Mouse (Mus musculus): Measurements from ENCODE around the gene Srrm2. TPM values are rescaled to one million over a fixed set of nuclear protein-coding genes. Genes with fewer than 3 reads are reported as not detected.
"Not testable (repeated sequence)": the region's sequence is repeated elsewhere in the genome, so short reads cannot be mapped to it uniquely, and the experiment has no call there.

Gene Srrm2
- total RNA-seq, 2 experiments from 2014 or later, result 96.7 to 382 TPM

DNA sequence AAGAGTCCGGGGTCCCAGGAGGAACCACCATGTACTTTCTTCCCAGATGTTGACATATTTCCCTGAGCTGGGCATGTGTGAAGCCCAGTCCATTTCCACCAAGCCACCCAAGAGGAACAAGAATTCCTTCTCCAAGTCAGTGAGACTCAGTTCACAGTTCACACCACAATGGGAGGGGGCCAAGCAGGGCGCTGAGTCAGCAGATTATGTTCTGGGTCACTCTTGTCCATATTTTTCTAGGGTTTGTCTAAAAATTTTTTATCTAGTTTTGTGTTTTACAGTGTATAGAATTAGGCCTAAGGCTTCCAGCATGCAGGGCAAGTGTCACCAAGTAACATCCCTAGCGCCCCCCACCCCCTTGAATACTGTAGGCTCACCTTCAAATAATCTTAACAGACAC lies 29.2 kb upstream of the Srrm2 start:
- ATAC-seq (replicated peaks; ENCODE audit: poor library complexity), result no peak

DNA sequence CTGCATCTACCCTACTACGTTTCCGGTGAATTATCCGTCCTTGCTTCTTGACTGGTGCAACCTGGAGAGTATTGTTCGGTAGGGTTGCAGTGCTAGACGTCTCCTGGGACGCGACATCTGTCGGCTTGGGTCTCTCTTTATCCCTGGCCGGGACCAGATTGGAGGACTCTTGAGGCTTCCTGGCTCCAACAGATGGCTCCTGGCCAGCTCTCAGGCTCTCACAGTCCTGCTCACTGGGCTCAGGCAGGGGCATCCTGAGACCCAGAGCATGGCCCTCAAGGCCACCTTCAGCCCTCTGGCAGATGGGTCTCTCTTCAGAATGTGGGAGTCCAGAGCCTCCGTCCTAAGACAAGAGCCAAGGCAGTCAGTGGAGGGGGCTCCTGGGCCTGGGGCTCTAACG lies 27.4 kb upstream of the Srrm2 start:
- ATAC-seq (replicated peaks; ENCODE audit: poor library complexity), result no peak

GRCm38 (mm10) chr17:23770493-23770892 lies 19.8 kb upstream of the Srrm2 start:
- ATAC-seq (replicated peaks; ENCODE audit: poor library complexity), result no peak

GRCm38 (mm10) chr17:23770896-23771283 lies 19.4 kb upstream of the Srrm2 start:
- peak; percentile 1; the same call in 1 of the 2 replicates for ATAC-seq (replicated peaks; ENCODE audit: poor library complexity)

DNA sequence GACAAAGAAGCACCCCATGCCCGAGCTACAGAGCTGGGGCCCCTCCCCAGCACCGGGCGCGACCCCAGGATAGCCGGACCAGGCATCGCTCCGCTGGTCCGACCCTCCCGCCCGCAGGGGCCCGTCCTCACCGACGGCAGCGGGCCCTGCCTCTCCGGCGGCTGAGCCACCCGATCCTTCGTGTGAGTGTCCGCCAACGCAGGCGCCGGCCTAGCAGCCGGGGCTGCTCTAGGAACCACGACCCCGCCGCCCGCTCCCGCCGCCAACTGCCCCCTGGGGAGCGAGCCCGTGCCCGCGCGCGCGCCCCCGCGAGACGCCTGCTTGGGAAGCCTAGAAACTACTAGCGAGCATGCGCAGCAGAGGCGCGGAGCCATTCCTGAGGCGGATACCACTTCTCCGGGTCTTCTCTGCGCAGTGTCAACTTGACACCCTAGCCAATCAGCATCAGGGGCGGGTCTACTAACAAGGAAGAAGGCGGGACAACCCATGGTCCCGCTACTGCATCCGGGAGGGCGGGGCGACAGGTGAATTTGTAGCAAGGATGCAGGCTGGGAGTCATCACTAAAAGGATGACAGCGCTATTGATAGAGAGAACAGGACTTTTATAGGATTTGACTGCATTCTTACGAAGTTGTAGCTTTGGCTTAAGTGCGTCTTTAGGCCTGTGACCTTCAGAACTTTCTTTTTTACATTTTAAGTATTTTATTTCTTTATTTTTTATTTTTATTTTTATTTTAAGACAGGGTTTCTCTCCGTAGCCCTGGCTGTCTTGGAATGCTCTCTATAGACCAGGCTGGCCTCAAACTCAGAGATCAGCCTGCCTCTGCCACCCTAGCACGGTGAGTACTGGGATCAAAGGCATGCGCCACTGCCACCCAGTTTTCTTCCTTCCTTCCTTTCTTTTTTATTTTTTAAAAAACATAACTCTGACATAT lies 18.8 kb upstream of the Srrm2 start, which contains the start of gene Flywch1:
TSS of gene Flywch1 (minus strand) at position 319 of the 935 bp plus-strand sequence.
- peak; percentile 97 for ATAC-seq (replicated peaks; ENCODE audit: poor library complexity)

DNA sequence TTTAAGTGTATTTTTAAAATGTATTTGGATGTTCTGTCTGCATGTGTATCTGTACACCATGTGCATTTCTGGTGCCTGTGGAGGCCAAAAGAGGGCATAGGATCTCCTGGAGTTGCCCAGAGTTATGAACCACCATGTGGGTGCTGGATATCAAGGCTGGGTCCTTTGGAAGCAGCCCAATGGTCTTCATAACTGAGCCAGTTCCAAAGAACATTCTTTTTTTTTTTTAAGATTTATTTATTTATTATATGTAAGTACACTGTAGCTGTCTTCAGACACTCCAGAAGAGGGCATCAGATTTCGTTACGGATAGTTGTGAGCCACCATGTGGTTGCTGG lies 18.1 kb upstream of the Srrm2 start:
- ATAC-seq (replicated peaks; ENCODE audit: poor library complexity), result not testable (repeated sequence)

DNA sequence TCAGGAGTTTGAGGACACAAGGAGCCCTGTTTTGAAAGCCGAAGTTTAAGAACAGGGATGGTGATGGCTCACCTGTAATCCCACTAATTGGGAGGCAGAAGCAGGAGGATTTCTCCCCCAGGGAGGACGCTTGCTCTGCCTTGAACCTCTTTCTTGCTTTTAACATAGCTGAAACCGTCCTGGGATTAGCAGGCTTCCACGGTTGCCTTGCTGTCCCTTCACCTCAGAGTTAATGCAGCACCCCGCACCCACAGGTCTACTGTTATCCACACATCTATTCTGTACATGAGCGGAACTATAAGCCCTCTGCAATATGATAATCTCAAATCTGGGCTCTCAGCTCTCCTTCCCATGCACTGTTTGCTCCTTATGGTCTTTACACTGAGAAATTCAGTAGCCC lies 16.7 kb upstream of the Srrm2 start:
- ATAC-seq (replicated peaks; ENCODE audit: poor library complexity), result no peak

GRCm38 (mm10) chr17:23774090-23774489 lies 16.2 kb upstream of the Srrm2 start:
- peak; percentile 75 for ATAC-seq (replicated peaks; ENCODE audit: poor library complexity)

DNA sequence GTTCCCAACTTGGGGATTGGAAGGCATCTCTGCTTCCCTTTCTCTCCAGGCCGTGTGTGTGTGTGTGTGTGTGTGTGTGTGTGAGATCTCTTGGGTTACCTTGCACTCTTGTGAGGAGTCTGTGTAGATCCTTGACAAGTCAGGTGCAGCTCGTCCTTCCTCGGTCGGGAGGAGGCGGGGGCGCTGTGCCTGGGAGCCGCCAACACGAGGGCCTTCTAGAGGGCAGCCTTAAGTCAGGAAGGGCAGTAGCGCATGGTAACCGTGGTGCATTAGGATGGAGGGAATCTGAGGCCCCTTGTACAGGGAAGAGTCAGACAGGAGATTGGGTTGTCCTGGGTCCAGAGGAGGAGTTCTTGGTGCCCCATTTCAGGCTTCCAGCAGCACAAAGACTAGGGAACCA lies 14.1 kb upstream of the Srrm2 start:
- ATAC-seq (replicated peaks; ENCODE audit: poor library complexity), result no peak

DNA sequence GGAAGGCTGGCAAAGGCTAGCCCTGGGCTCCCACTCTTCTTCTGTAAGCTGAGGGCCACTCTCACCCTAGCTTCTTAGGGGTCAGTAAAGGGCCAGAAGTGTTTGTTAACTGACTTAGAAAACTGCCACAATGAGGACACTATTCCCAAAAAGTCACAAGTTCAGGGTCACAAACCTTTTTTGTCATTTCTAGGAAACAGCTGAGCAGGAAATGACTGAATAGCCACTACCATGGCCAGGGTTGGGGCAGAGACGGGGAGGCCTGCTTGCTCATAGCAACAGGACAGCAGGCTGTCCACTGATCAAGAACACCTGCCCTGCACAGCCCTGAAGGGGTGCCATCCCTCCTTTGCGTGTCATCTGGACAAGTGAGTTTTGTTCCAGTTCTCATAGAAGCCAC lies 13.2 kb upstream of the Srrm2 start:
- ATAC-seq (replicated peaks; ENCODE audit: poor library complexity), result no peak

DNA sequence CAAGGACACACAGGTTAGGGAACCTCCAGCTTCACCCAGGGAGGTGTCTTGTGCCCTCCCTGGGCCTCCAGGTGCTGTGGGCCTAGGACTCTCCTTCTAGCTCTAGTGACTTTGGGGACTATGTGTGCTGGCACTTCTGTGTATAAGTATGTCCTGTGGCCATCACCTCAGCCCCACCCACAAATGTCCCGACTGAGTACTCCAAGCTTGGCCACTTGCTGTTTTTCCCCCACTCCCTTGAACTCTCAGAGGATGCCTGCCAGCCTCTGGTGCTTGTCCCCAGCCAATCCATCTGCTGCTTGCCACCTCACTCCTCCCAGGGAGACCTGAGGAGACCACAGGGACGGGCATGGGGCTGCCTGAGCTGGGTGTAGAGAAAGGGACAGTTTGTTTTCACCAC lies 11.9 kb upstream of the Srrm2 start:
- no peak for ATAC-seq (replicated peaks; ENCODE audit: poor library complexity)

DNA sequence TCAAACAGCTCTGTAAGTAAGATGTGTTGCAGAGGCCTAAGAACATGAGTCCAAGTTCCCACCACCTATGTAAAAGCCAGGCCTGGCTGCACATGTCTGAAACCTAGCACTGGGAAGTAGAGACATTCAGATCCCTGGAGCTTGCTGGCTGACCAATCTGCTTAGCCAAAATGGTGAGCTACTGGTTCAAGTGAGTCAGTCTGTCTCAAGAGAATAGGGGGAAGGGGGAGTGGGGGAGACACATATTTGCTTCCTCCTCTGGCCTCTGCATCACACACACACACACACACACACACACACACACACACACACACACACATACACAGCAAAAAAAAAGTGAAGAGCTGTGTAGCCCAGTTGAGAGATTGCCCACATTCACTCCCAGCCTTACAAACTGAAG lies 7.0 kb upstream of the Srrm2 start:
- ATAC-seq (replicated peaks; ENCODE audit: poor library complexity), result no peak

- peak; percentile 70 for ATAC-seq (replicated peaks; ENCODE audit: poor library complexity)
These were observed 4.5 kb upstream of the Srrm2 start, which contains the start of gene Flywch2 for GRCm38 (mm10) chr17:23785561-23786471. Gene Flywch2 (minus strand): TSS chr17:23786081.

GRCm38 (mm10) chr17:23786510-23786931 lies 3.8 kb upstream of the Srrm2 start:
- no peak for ATAC-seq (replicated peaks; ENCODE audit: poor library complexity)

DNA sequence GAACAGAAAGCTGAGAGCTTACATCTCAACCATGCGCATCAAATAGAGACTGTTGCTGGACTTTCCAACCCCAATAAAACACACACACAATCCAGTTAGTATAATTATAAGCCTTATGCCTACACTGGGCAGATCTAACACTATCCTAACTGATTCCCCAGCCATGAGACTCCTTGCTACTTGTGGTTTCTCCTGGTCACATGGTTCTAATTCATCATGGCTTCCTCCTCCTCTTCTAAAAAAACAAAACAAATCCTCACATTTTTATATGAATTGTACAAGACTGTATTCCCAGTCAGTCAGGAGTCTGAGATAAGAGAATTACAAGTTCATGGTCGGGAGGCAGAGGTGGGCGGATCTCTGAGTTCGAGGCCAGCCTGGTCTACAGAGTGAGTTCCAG lies 1.4 kb upstream of the Srrm2 start:
- no peak for ATAC-seq (replicated peaks; ENCODE audit: poor library complexity)

DNA sequence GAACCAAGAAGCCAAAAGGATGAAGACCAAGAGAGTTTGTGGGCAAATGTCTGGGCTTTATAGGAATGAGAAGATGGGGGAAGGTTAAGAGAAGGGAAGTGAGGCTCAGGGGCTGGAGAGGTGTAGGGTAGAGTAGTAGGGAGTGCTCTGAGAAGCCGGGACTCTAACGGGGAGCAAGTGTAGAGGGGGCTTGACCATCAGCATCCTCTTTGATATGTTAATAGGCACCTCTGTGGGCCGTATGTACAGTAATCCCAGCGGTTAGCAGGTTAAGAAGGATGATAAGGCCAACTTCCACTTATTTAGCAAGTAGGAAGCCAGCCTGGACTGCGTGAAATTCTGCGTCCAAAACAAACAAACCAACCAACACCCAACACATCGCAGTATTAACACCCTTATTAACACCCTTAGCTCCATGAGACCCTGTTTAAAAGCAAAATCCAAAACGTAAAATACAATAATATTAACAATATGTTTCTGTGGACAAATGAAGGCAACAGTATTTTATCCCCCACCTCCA lies 523 bp upstream of the Srrm2 start:
- ATAC-seq (replicated peaks; ENCODE audit: poor library complexity), result no peak

DNA sequence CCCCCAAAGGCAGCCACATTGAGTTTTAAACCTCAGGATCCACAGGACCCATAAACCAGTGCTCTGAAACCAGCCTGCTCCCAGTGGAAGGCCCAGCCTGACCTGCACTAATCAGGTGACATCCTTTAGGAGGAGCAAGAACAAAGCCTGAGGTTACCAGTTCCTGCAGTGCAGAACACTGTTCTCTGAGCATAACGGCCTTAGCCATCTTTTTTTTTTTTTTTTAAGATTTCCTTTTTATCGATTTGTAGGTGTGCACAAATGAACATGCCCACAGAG lies 686 bp downstream of the Srrm2 start:
- ATAC-seq (replicated peaks; ENCODE audit: poor library complexity), result peak; percentile 6; the same call in 1 of the 2 replicates

- ATAC-seq (replicated peaks; ENCODE audit: poor library complexity), result no peak
These were observed 5.0 kb downstream of the Srrm2 start for GRCm38 (mm10) chr17:23795323-23795722.

DNA sequence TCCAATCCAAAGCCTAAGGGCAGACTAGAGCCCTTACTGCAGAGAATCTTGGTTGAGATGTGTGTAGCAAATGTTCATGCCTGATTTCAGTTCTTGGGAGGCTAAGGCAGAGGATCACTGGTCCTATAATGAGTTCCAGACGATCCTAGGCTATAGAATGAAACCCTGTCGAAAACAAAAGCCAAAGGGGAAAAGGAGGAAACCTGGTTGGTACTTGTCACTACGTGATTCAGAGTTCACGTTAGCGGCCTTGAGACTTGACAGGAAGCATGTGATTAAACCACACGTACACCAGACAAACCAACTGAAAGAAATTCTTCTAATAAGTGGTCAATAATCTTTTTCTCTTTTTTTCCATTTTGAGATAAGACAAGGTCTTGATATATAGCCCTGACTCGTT lies 7.0 kb downstream of the Srrm2 start:
- peak; percentile 46 for ATAC-seq (replicated peaks; ENCODE audit: poor library complexity)

- no peak for ATAC-seq (replicated peaks; ENCODE audit: poor library complexity)
These were observed 11.3 kb downstream of the Srrm2 start for GRCm38 (mm10) chr17:23801627-23802026.

DNA sequence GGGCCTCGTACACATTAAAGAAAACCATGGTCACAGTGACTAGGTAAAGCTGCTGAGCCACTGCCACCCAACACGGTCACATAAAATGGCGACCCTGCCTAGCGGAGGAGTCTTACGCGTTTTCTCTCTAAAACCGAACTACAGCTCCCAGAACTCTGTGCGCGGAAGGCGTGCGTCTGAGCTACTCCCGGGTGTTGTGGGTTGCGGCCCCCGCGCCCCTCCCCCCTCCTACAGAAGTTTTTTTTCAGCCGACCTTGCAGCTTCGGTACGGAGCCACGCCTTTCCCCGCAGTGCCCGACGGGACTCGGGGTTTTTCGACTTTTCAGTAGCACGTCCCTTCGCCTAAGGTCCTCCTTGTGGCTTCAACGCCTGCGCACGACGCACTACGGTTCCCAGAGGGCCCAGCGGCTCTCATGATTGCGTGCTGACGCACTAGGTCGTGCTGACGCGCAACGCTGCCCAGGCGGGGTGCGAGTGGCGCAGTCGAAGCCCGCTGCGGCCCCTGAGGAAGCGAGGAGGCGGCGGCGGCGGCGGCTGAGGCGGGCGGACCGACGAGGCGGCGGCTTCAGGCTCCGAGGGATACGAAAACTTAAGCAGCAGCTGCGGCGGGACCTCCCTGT lies 12.5 kb downstream of the Srrm2 start:
- peak; percentile 90 for ATAC-seq (replicated peaks; ENCODE audit: poor library complexity)

Measured in megakaryocyte progenitor cell, adult 5-6 weeks (primary cell).